Mouse (Mus musculus): ENCODE measurements around the gene Actg1.

- TF ChIP-seq CTCF (IDR thresholded peaks at IDR 0.05; ENCODE audit: insufficient read depth, low read depth, low read length) (no peak), POLR2A (IDR thresholded peaks at IDR 0.05; ENCODE audit: insufficient read depth, low read depth, low read length) (no peak)
Observed at GRCm38 (mm10) chr11:120349371-120349985, 1.1 kb upstream of the Actg1 start.
